Mouse (Mus musculus) spleen, postnatal 14 days (tissue): Measurements from ENCODE around the gene Adam10.

ENCODE experiments used
- DNase-seq, 2 experiments: peaks; one replicate each; pipeline ENCODE4 v3.0.0; 2021 to 2022; ENCODE audit warnings: low spot score in 2 of 2

The Adam10 gene

GRCm38 (mm10) chr9:70788705-70789104 is 109.9 kb downstream of the Adam10 start:
- no peak for DNase-seq

- DNase-seq = no peak
Observed at GRCm38 (mm10) chr9:70790621-70791020, 111.8 kb downstream of the Adam10 start.

- DNase-seq = no peak
Observed at GRCm38 (mm10) chr9:70794643-70795438, 116.0 kb downstream of the Adam10 start.

- DNase-seq = no peak
Observed at GRCm38 (mm10) chr9:70795439-70795757, 116.6 kb downstream of the Adam10 start.

GRCm38 (mm10) chr9:70800588-70801315 is 122.0 kb downstream of the Adam10 start:
- no peak for DNase-seq

GRCm38 (mm10) chr9:70801761-70802160 is 123.0 kb downstream of the Adam10 start:
- no peak for DNase-seq

GRCm38 (mm10) chr9:70802816-70803215 is 124.0 kb downstream of the Adam10 start:
- no peak for DNase-seq

- DNase-seq = no peak
Observed at GRCm38 (mm10) chr9:70806069-70806468, 127.3 kb downstream of the Adam10 start.

GRCm38 (mm10) chr9:70807714-70808113 is 128.9 kb downstream of the Adam10 start:
- no peak for DNase-seq

- no peak for DNase-seq
Observed at GRCm38 (mm10) chr9:70812551-70812950, 133.8 kb downstream of the Adam10 start.

- DNase-seq = no peak
Observed at GRCm38 (mm10) chr9:70816701-70817305, 138.0 kb downstream of the Adam10 start.

- no peak for DNase-seq
Observed at GRCm38 (mm10) chr9:70817396-70817795, 138.6 kb downstream of the Adam10 start.

- DNase-seq = no peak
Observed at GRCm38 (mm10) chr9:70818739-70819138, 139.9 kb downstream of the Adam10 start.

- DNase-seq = no peak
Observed at GRCm38 (mm10) chr9:70824103-70824502, 145.3 kb downstream of the Adam10 start.

- DNase-seq = no peak
Observed at GRCm38 (mm10) chr9:70827911-70828310, 149.1 kb downstream of the Adam10 start.
